Mouse (Mus musculus): ENCODE measurements around the gene Anp32b. TPM values are rescaled to one million over a fixed set of nuclear protein-coding genes. Genes with fewer than 3 reads are reported as not detected.

The Anp32b gene
- polyA plus RNA-seq, 1 experiment from 2014 or later, result 354 TPM

Other genes starting within 250 kb of the Anp32b start
- gene Foxe1, start 107.3 kb upstream of the Anp32b start, polyA plus RNA-seq (2014; fragmentation: Nextera tagmentation; extraction: Ambion mirVana), result 1.4 and 1.5 TPM in 2 replicates
- gene Trmo, start 61.5 kb upstream of the Anp32b start, polyA plus RNA-seq (2014; fragmentation: Nextera tagmentation; extraction: Ambion mirVana), result 11.8 and 12.3 TPM in 2 replicates
- gene Hemgn, start 37.4 kb upstream of the Anp32b start, polyA plus RNA-seq (2014; fragmentation: Nextera tagmentation; extraction: Ambion mirVana), result 13.9 and 16.7 TPM in 2 replicates
- gene Nans, start 38.3 kb downstream of the Anp32b start, polyA plus RNA-seq (2014; fragmentation: Nextera tagmentation; extraction: Ambion mirVana), result 90.3 and 97.6 TPM in 2 replicates
- 2.0 and 2.7 TPM in 2 replicates for gene Trim14, start 85.2 kb downstream of the Anp32b start, polyA plus RNA-seq (2014; fragmentation: Nextera tagmentation; extraction: Ambion mirVana)
- 6.0 and 6.9 TPM in 2 replicates for gene Coro2a, start 151.3 kb downstream of the Anp32b start, polyA plus RNA-seq (2014; fragmentation: Nextera tagmentation; extraction: Ambion mirVana)
- 1.3 and 1.6 TPM in 2 replicates for gene Tbc1d2, start 199.3 kb downstream of the Anp32b start, polyA plus RNA-seq (2014; fragmentation: Nextera tagmentation; extraction: Ambion mirVana)

All from embryonic facial prominence, embryonic 11.5 days (tissue).